Mouse (Mus musculus): ENCODE data around the gene Glud1. TPM values are rescaled to one million over a fixed set of nuclear protein-coding genes. Genes with fewer than 3 reads are reported as not detected.
A peak's percentile ranks its signal among the peaks of the same experiment; 100 is the strongest.
"Not testable (repeated sequence)": the region's sequence is repeated elsewhere in the genome, so short reads cannot be mapped to it uniquely, and the experiment has no call there.

The Glud1 gene
- polyA plus RNA-seq, 1 experiment from 2014 or later: 73.6 TPM

DNA sequence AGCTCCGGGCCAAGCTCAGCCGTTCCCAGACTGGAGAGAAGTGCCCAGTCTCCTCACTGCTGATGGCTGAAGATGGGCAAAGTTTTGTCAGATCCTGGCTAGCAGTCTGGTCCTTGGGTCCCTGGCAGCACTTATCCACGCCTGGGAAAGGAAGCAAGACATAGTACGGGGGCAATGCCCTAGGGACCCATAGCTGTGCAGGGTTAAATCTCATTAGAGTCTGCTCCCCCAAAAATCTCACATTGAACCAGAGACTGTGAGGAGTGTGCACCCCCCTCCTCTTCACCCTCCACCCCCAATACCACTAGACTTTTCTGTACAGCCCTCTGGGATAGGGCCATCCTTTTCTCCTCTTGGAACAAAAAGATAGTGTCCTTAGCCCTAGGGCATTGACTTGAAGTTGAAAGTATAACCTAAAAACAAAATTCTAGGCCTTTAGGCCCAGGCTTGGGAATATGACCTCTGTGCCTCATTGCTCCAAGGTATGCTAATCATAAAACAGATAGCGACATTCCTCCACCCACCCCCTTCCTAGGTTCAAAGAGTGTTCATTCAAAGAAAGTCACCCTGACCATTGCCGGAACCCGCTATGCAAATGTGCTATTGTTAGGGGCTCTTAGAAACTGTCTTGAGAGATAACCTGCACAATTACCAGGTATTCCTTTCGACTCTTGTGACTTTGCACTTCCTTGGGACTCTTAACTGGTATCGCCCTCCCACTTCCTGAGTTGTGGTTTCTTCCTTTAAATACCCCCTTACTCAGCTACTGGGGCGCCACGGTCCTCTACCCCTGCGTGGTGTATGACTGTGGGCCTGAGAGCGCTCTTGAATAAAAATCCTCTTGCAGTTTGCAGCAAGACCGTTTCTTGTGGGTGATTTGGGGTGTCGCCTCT, 54.0 kb downstream of the Glud1 start:
- 84% methylated on average over 15 of the region's 15 CpGs for WGBS
- H3K9me3 ChIP-seq (ENCODE audit: control insufficient read depth, low read length); H3K27ac ChIP-seq (ENCODE audit: low read length): not testable (repeated sequence)

DNA sequence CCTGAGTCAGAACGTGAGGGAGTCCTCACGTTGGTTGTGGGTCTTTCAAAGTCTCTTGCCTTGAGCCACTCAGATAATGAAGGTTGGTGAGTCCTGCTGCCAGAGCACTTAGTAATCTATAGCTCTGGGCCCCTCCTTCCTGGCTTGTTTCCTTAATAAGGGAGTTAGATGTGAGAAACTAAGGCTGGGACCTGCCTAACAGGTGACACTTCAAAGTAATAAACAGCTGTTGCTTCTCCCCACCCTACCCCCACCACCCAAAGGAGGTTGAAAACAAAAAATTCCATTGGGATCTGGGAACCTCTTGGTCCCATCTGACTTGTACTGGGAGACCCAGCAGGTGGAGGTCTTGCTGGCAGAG, 54.6 kb downstream of the Glud1 start:
- Histone ChIP-seq H3K27me3 (replicated peaks; ENCODE audit: control insufficient read depth, insufficient read depth, low read length) (no peaks in the 10 kb centered on the region), H3K9ac (ENCODE audit: low read depth, low read length) (no peak overlapping the region), H3K4me3 (ENCODE audit: low read length) (no peak overlapping the region), H3K27ac (ENCODE audit: low read length) (no peak overlapping the region), H3K4me2 (ENCODE audit: low read depth, low read length) (no peak overlapping the region), H3K4me1 (ENCODE audit: control insufficient read depth, insufficient read depth, low read length) (peaks cover 4% of the 10 kb centered on the region; the same call in 1 of the 2 replicates), H3K9me3 (ENCODE audit: control insufficient read depth, low read length) (no peaks in the 10 kb centered on the region), H3K36me3 (ENCODE audit: control insufficient read depth, insufficient read depth, low read length) (no peaks in the 10 kb centered on the region)
- WGBS: 92% methylated on average over 2 of the region's 2 CpGs
- no peak for ATAC-seq

More for the DNA sequence above, 54.0 kb downstream of the Glud1 start:
- Histone ChIP-seq H3K4me3 (ENCODE audit: low read length) (peak overlapping the region; percentile 48; the same call in 1 of the 2 replicates), H3K4me2 (ENCODE audit: low read depth, low read length) (peak overlapping the region; percentile 90; the same call in 1 of the 2 replicates), H3K9ac (ENCODE audit: low read depth, low read length) (peak overlapping the region; percentile 59; the same call in 1 of the 2 replicates)
- not testable (repeated sequence) for H3K27me3 ChIP-seq (replicated peaks; ENCODE audit: control insufficient read depth, insufficient read depth, low read length); H3K36me3 ChIP-seq (ENCODE audit: control insufficient read depth, insufficient read depth, low read length); ATAC-seq; H3K4me1 ChIP-seq (ENCODE audit: control insufficient read depth, insufficient read depth, low read length)

- H3K4me3 ChIP-seq (ENCODE audit: low read length): no peak overlapping the region
- WGBS: 68% methylated on average over 3 of the region's 3 CpGs
- no peaks in the 10 kb centered on the region for H3K9me3 ChIP-seq (ENCODE audit: control insufficient read depth, low read length)
- H3K9ac ChIP-seq (ENCODE audit: low read depth, low read length): no peak overlapping the region
- no peak overlapping the region for H3K4me2 ChIP-seq (ENCODE audit: low read depth, low read length)
- no peaks in the 10 kb centered on the region for H3K36me3 ChIP-seq (ENCODE audit: control insufficient read depth, insufficient read depth, low read length)
- no peaks in the 10 kb centered on the region for H3K27me3 ChIP-seq (replicated peaks; ENCODE audit: control insufficient read depth, insufficient read depth, low read length)
- peaks cover 6% of the 10 kb centered on the region; the same call in 1 of the 2 replicates for H3K4me1 ChIP-seq (ENCODE audit: control insufficient read depth, insufficient read depth, low read length)
- no peak for ATAC-seq
- no peak overlapping the region for H3K27ac ChIP-seq (ENCODE audit: low read length)
Observed at GRCm38 (mm10) chr14:34370203-34370602, 59.7 kb downstream of the Glud1 start.

DNA sequence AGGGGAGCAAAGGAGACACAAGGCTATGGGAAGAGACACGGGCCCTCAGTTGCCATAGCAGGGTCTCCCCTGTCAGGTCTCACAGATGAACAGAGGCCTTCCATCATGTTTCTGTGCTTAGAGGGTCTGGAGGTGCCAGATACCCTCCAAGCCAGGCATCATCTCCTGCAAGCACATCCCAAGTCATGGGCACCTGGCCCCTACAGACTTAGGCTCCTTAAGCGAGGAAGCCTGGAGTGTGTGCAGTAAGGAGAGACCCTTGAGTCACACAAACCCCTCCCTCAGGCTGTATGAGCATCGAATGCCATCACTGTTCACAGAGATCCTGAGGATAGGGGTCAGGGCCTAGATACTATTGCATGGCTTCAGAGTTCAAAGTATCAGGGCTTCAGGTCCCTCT, 60.4 kb downstream of the Glud1 start:
- H3K36me3 ChIP-seq (ENCODE audit: control insufficient read depth, insufficient read depth, low read length): no peaks in the 10 kb centered on the region
- no peaks in the 10 kb centered on the region for H3K9me3 ChIP-seq (ENCODE audit: control insufficient read depth, low read length)
- no peak overlapping the region for H3K4me2 ChIP-seq (ENCODE audit: low read depth, low read length)
- ATAC-seq: no peak
- no peak overlapping the region for H3K27ac ChIP-seq (ENCODE audit: low read length)
- no peaks in the 10 kb centered on the region for H3K27me3 ChIP-seq (replicated peaks; ENCODE audit: control insufficient read depth, insufficient read depth, low read length)
- no peak overlapping the region for H3K4me3 ChIP-seq (ENCODE audit: low read length)
- H3K9ac ChIP-seq (ENCODE audit: low read depth, low read length): no peak overlapping the region
- H3K4me1 ChIP-seq (ENCODE audit: control insufficient read depth, insufficient read depth, low read length): peaks cover 6% of the 10 kb centered on the region; the same call in 1 of the 2 replicates
- 89% methylated on average over 3 of the region's 3 CpGs for whole genome bisulfite sequencing

DNA sequence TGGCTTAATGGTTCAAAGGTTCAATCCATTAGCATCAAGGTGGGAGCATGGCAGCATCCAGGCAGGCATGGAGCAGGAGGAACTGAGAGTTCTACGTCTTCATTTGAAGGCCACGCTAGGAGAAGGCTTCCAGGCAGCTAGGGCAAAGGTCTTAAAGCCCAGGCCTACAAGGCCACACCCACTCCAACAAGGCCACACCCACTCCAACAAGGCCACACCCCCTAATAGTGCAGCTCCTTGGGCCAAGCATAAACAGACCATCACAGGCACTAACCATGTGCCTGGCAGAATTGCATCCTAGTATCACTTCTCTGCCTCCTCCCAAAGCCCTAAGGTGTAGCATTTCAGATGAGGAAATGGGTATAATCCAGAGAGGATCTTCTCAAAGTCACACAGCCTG, 61.2 kb downstream of the Glud1 start:
- H3K27ac ChIP-seq (ENCODE audit: low read length): no peak overlapping the region
- ATAC-seq: no peak; the same call in 1 of the 2 replicates
- no peak overlapping the region for H3K4me2 ChIP-seq (ENCODE audit: low read depth, low read length)
- no peaks in the 10 kb centered on the region for H3K27me3 ChIP-seq (replicated peaks; ENCODE audit: control insufficient read depth, insufficient read depth, low read length)
- H3K4me1 ChIP-seq (ENCODE audit: control insufficient read depth, insufficient read depth, low read length): peaks cover 6% of the 10 kb centered on the region; the same call in 1 of the 2 replicates
- H3K9me3 ChIP-seq (ENCODE audit: control insufficient read depth, low read length): no peaks in the 10 kb centered on the region
- H3K36me3 ChIP-seq (ENCODE audit: control insufficient read depth, insufficient read depth, low read length): no peaks in the 10 kb centered on the region
- no peak overlapping the region for H3K4me3 ChIP-seq (ENCODE audit: low read length)
- H3K9ac ChIP-seq (ENCODE audit: low read depth, low read length): no peak overlapping the region
- 61% methylated on average over 2 of the region's 2 CpGs for WGBS

- H3K9me3 ChIP-seq (ENCODE audit: control insufficient read depth, low read length): no peaks in the 10 kb centered on the region
- H3K4me3 ChIP-seq (ENCODE audit: low read length): no peak overlapping the region
- H3K36me3 ChIP-seq (ENCODE audit: control insufficient read depth, insufficient read depth, low read length): no peaks in the 10 kb centered on the region
- peaks cover 6% of the 10 kb centered on the region; the same call in 1 of the 2 replicates for H3K4me1 ChIP-seq (ENCODE audit: control insufficient read depth, insufficient read depth, low read length)
- H3K27me3 ChIP-seq (replicated peaks; ENCODE audit: control insufficient read depth, insufficient read depth, low read length): no peaks in the 10 kb centered on the region
- H3K4me2 ChIP-seq (ENCODE audit: low read depth, low read length): no peak overlapping the region
- no peak overlapping the region for H3K9ac ChIP-seq (ENCODE audit: low read depth, low read length)
- ATAC-seq: no peak
- 87% methylated on average over 6 of the region's 6 CpGs for WGBS
- no peak overlapping the region for H3K27ac ChIP-seq (ENCODE audit: low read length)
Observed at GRCm38 (mm10) chr14:34372646-34373045, 62.1 kb downstream of the Glud1 start.

GRCm38 (mm10) chr14:34373581-34373980, 63.1 kb downstream of the Glud1 start:
- H3K4me1 ChIP-seq (ENCODE audit: control insufficient read depth, insufficient read depth, low read length): peaks cover 9% of the 10 kb centered on the region
- H3K4me3 ChIP-seq (ENCODE audit: low read length): no peak overlapping the region
- no peak overlapping the region for H3K9ac ChIP-seq (ENCODE audit: low read depth, low read length)
- ATAC-seq: no peak
- no peaks in the 10 kb centered on the region for H3K27me3 ChIP-seq (replicated peaks; ENCODE audit: control insufficient read depth, insufficient read depth, low read length)
- no peaks in the 10 kb centered on the region for H3K9me3 ChIP-seq (ENCODE audit: control insufficient read depth, low read length)
- H3K36me3 ChIP-seq (ENCODE audit: control insufficient read depth, insufficient read depth, low read length): no peaks in the 10 kb centered on the region
- 82% methylated on average over 6 of the region's 6 CpGs for WGBS
- H3K27ac ChIP-seq (ENCODE audit: low read length): no peak overlapping the region
- H3K4me2 ChIP-seq (ENCODE audit: low read depth, low read length): no peak overlapping the region

- 25% methylated on average over 10 of the region's 10 CpGs for WGBS
- Histone ChIP-seq H3K9me3 (ENCODE audit: control insufficient read depth, low read length) (no peaks in the 10 kb centered on the region), H3K36me3 (ENCODE audit: control insufficient read depth, insufficient read depth, low read length) (no peaks in the 10 kb centered on the region), H3K27ac (ENCODE audit: low read length) (no peak within 1 kb of the TSS), H3K4me3 (ENCODE audit: low read length) (0 out of 2 replicates have a peak within 1 kb of the TSS, but pooled peaks have one; percentile 7), H3K9ac (ENCODE audit: low read depth, low read length) (no peak within 1 kb of the TSS), H3K4me2 (ENCODE audit: low read depth, low read length) (no peak within 1 kb of the TSS), H3K4me1 (ENCODE audit: control insufficient read depth, insufficient read depth, low read length) (peaks cover 14% of the 10 kb centered on the region), H3K27me3 (replicated peaks; ENCODE audit: control insufficient read depth, insufficient read depth, low read length) (no peaks in the 10 kb centered on the region)
- ATAC-seq: peak; percentile 22; the same call in 1 of the 2 replicates
Observed at GRCm38 (mm10) chr14:34374577-34374976, 64.0 kb downstream of the Glud1 start, which contains the start of gene Sncg. Gene Sncg (minus strand): TSS chr14:34374789.

DNA sequence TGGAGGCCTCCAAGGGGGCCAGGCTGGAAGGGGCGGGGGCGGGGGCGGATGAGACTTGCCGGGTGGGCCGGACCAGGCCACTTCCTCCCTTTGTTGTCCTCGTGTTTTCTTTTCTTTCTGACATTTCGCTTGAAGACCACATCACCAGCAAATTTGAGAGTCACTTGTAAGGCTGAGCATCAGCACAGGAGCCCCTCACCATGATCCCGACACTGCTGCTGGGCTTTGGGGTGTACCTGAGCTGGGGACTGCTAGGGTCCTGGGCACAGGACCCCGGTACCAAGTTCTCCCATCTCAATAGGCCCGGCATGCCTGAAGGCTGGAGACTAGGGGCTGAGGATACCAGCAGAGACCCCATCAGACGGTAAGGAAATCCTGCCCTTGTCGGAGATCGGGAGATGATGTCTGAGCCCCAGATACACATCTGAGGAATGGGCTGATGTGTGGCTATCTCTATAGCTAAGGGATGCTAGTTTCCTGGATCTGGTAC, 64.9 kb downstream of the Glud1 start, which contains the start of gene Mmrn2:
Mmrn2 (plus strand) TSS at position 51 of the 490 bp plus-strand sequence.
- H3K9ac ChIP-seq (ENCODE audit: low read depth, low read length): no peak within 1 kb of the TSS

More for the DNA sequence above, 64.9 kb downstream of the Glud1 start, which contains the start of gene Mmrn2:
- Histone ChIP-seq H3K27me3 (replicated peaks; ENCODE audit: control insufficient read depth, insufficient read depth, low read length) (no peaks in the 10 kb centered on the region), H3K4me1 (ENCODE audit: control insufficient read depth, insufficient read depth, low read length) (peaks cover 14% of the 10 kb centered on the region), H3K4me3 (ENCODE audit: low read length) (peak within 1 kb of the TSS; percentile 7; the same call in 1 of the 2 replicates), H3K9me3 (ENCODE audit: control insufficient read depth, low read length) (no peaks in the 10 kb centered on the region), H3K36me3 (ENCODE audit: control insufficient read depth, insufficient read depth, low read length) (no peaks in the 10 kb centered on the region), H3K27ac (ENCODE audit: low read length) (no peak within 1 kb of the TSS), H3K4me2 (ENCODE audit: low read depth, low read length) (no peak within 1 kb of the TSS)
- 76% methylated on average over 13 of the region's 13 CpGs for WGBS
- no peak for ATAC-seq

All from intestine, embryonic 16.5 days (tissue).